ENCODE assay signal across 8 mouse cellular contexts in genomic region chr11:3127303-3127795, GRCm38 (mm10).
DNase-seq lines count a peak whose midpoint lies in the region; ATAC-seq lines count a peak whose summit lies in the region.
"Not testable (repeated sequence)": the region's sequence is repeated elsewhere in the genome, so short reads cannot be mapped to it uniquely, and the experiment has no call there.

No protein-coding gene starts in this region.

- H3K36me3 ChIP-seq in hindbrain, embryonic 16.5 days (ENCODE audit: control insufficient read depth, insufficient read depth, low read length); limb, embryonic 13.5 days: not testable (repeated sequence)

- H3K4me1 ChIP-seq in hindbrain, embryonic 16.5 days (ENCODE audit: control insufficient read depth, insufficient read depth, low read depth, low read length); limb, embryonic 13.5 days: not testable (repeated sequence)

- H3K27me3 ChIP-seq in hindbrain, embryonic 16.5 days (replicated peaks; ENCODE audit: control insufficient read depth, insufficient read depth, low read length); limb, embryonic 13.5 days: not testable (repeated sequence)

- peak; percentile 25 for ATAC-seq in hindbrain, embryonic 16.5 days
- peak; percentile 41 for ATAC-seq in limb, embryonic 13.5 days (ENCODE audit: low FRiP score, low read depth)
- peak; percentile 6 for ATAC-seq in megakaryocyte-erythroid progenitor cell, adult 5-6 weeks (replicated peaks; ENCODE audit: low FRiP score, low TSS enrichment, poor library complexity, severe bottlenecking)

- H3K27ac ChIP-seq in hindbrain, embryonic 16.5 days (ENCODE audit: low read depth, low read length); limb, embryonic 13.5 days: not testable (repeated sequence)

- H3K9me3 ChIP-seq in hindbrain, embryonic 16.5 days (ENCODE audit: control insufficient read depth, low read length) = peaks cover 12% of the 10 kb centered on the region
- H3K9me3 ChIP-seq in limb, embryonic 13.5 days = peaks cover 20% of the 10 kb centered on the region

- WGBS in hindbrain, embryonic 16.5 days = 98% methylated on average over 5 of the region's 7 CpGs
- 88% methylated on average over 5 of the region's 7 CpGs for WGBS in limb, embryonic 13.5 days

- not testable (repeated sequence) for H3K4me2 ChIP-seq in hindbrain, embryonic 16.5 days (ENCODE audit: low read length); limb, embryonic 13.5 days (replicated peaks)

- H3K4me3 ChIP-seq in hindbrain, embryonic 16.5 days (ENCODE audit: low read length); limb, embryonic 13.5 days: not testable (repeated sequence)

- not testable (repeated sequence) for H3K9ac ChIP-seq in hindbrain, embryonic 16.5 days (ENCODE audit: low read depth, low read length); limb, embryonic 13.5 days

- DNase-seq in R1 (ENCODE audit: low read depth, low spot score) = peak; percentile 56
- peak; percentile 48 for DNase-seq in embryo, embryonic 10 days (ENCODE audit: low spot score)
- DNase-seq in gastrocnemius, postnatal 10 days = peak; percentile 62
- DNase-seq in right cerebral cortex, postnatal 4 days = peak; percentile 62
- DNase-seq in urinary bladder, postnatal 10 days (ENCODE audit: low spot score) = peak; percentile 82
